Mouse (Mus musculus): ENCODE measurements at regions not wholly inside any gene's neighbourhood (a gene's known extent, or its start where the extent isn't known, plus 50 kb on each side); places are given as distances from the start of the nearest gene placed in this dataset.

GRCm38 (mm10) chr10:119146342-119146741 is 93.5 kb downstream of the Cand1 start:
- H3K27ac ChIP-seq (ENCODE audit: low read depth) = no peak overlapping the region
- no peak for ATAC-seq

GRCm38 (mm10) chr10:119142866-119143265 is 97.0 kb downstream of the Cand1 start:
- no peak for ATAC-seq

More at GRCm38 (mm10) chr10:119146342-119146741, 93.5 kb downstream of the Cand1 start:
- no peak for DNase-seq
- TF ChIP-seq EP300 (IDR thresholded peaks at IDR 0.05; ENCODE audit: low read depth) (no peak), CTCF (IDR thresholded peaks at IDR 0.05; ENCODE audit: low read depth) (no peak)
- no peaks in the 10 kb centered on the region for H3K4me1 ChIP-seq (ENCODE audit: insufficient read depth)
- no peaks in the 10 kb centered on the region for H3K36me3 ChIP-seq (replicated peaks; ENCODE audit: insufficient read depth, low read length)
- no peak overlapping the region for H3K4me3 ChIP-seq (ENCODE audit: low read depth, low read length)
- no peak overlapping the region for H3K9ac ChIP-seq (replicated peaks)
- H3K4me2 ChIP-seq (ENCODE audit: low read depth, low read length) = no peak overlapping the region
- no peaks in the 10 kb centered on the region for H3K9me3 ChIP-seq (ENCODE audit: low read length)
- 72% methylated on average over 6 of the region's 6 CpGs for WGBS (ENCODE audit: insufficient replicate concordance)
- no peaks in the 10 kb centered on the region for H3K27me3 ChIP-seq (ENCODE audit: insufficient read depth, low read length)

GRCm38 (mm10) chr10:119142307-119142706 is 97.5 kb downstream of the Cand1 start:
- H3K4me2 ChIP-seq (ENCODE audit: low read depth, low read length) = no peak overlapping the region
- no peaks in the 10 kb centered on the region for H3K27me3 ChIP-seq (ENCODE audit: insufficient read depth, low read length)
- no peak overlapping the region for H3K4me3 ChIP-seq (ENCODE audit: low read depth, low read length)
- H3K27ac ChIP-seq (ENCODE audit: low read depth) = no peak overlapping the region
- no peak overlapping the region for H3K9ac ChIP-seq (replicated peaks)
- no peaks in the 10 kb centered on the region for H3K9me3 ChIP-seq (ENCODE audit: low read length)
- TF ChIP-seq CTCF (IDR thresholded peaks at IDR 0.05; ENCODE audit: low read depth) = no peak
- no peak for TF ChIP-seq EP300 (IDR thresholded peaks at IDR 0.05; ENCODE audit: low read depth)
- no peaks in the 10 kb centered on the region for H3K36me3 ChIP-seq (replicated peaks; ENCODE audit: insufficient read depth, low read length)
- H3K4me1 ChIP-seq (ENCODE audit: insufficient read depth) = no peaks in the 10 kb centered on the region
- WGBS (ENCODE audit: insufficient replicate concordance) = 65% methylated on average over 5 of the region's 5 CpGs
- DNase-seq = no peak
- no peak for ATAC-seq

More at GRCm38 (mm10) chr10:119142866-119143265, 97.0 kb downstream of the Cand1 start:
- H3K36me3 ChIP-seq (replicated peaks; ENCODE audit: insufficient read depth, low read length) = no peaks in the 10 kb centered on the region
- 86% methylated on average over 6 of the region's 6 CpGs for WGBS (ENCODE audit: insufficient replicate concordance)
- H3K4me3 ChIP-seq (ENCODE audit: low read depth, low read length) = no peak overlapping the region
- no peak for TF ChIP-seq CTCF (IDR thresholded peaks at IDR 0.05; ENCODE audit: low read depth)
- TF ChIP-seq EP300 (IDR thresholded peaks at IDR 0.05; ENCODE audit: low read depth) = no peak
- H3K9ac ChIP-seq (replicated peaks) = no peak overlapping the region
- no peak overlapping the region for H3K27ac ChIP-seq (ENCODE audit: low read depth)
- no peaks in the 10 kb centered on the region for H3K9me3 ChIP-seq (ENCODE audit: low read length)
- no peaks in the 10 kb centered on the region for H3K4me1 ChIP-seq (ENCODE audit: insufficient read depth)
- no peak overlapping the region for H3K4me2 ChIP-seq (ENCODE audit: low read depth, low read length)
- no peaks in the 10 kb centered on the region for H3K27me3 ChIP-seq (ENCODE audit: insufficient read depth, low read length)
- DNase-seq = no peak

- DNase-seq (no peak), ATAC-seq (no peak)
- no peaks in the 10 kb centered on the region for H3K27me3 ChIP-seq (ENCODE audit: insufficient read depth, low read length)
- WGBS (ENCODE audit: insufficient replicate concordance) = 66% methylated on average over 6 of the region's 6 CpGs
- TF ChIP-seq EP300 (IDR thresholded peaks at IDR 0.05; ENCODE audit: low read depth) = no peak
- no peak for TF ChIP-seq CTCF (IDR thresholded peaks at IDR 0.05; ENCODE audit: low read depth)
- no peak overlapping the region for H3K9ac ChIP-seq (replicated peaks)
- no peak overlapping the region for H3K4me2 ChIP-seq (ENCODE audit: low read depth, low read length)
- H3K4me1 ChIP-seq (ENCODE audit: insufficient read depth) = no peaks in the 10 kb centered on the region
- no peaks in the 10 kb centered on the region for H3K9me3 ChIP-seq (ENCODE audit: low read length)
- no peak overlapping the region for H3K4me3 ChIP-seq (ENCODE audit: low read depth, low read length)
- H3K27ac ChIP-seq (ENCODE audit: low read depth) = no peak overlapping the region
- H3K36me3 ChIP-seq (replicated peaks; ENCODE audit: insufficient read depth, low read length) = no peaks in the 10 kb centered on the region
Measured at GRCm38 (mm10) chr10:119138237-119138636, 101.6 kb downstream of the Cand1 start.

- Histone ChIP-seq H3K36me3 (replicated peaks; ENCODE audit: insufficient read depth, low read length) (no peaks in the 10 kb centered on the region), H3K4me3 (ENCODE audit: low read depth, low read length) (no peak overlapping the region), H3K27me3 (ENCODE audit: insufficient read depth, low read length) (no peaks in the 10 kb centered on the region), H3K9ac (replicated peaks) (no peak overlapping the region), H3K9me3 (ENCODE audit: low read length) (no peaks in the 10 kb centered on the region), H3K27ac (ENCODE audit: low read depth) (no peak overlapping the region), H3K4me2 (ENCODE audit: low read depth, low read length) (no peak overlapping the region), H3K4me1 (ENCODE audit: insufficient read depth) (no peaks in the 10 kb centered on the region)
- ATAC-seq (no peak), DNase-seq (no peak)
- no peak for TF ChIP-seq CTCF (IDR thresholded peaks at IDR 0.05; ENCODE audit: low read depth)
- TF ChIP-seq EP300 (IDR thresholded peaks at IDR 0.05; ENCODE audit: low read depth) = no peak
- WGBS (ENCODE audit: insufficient replicate concordance) = 49% methylated on average over 11 of the region's 11 CpGs
Measured at GRCm38 (mm10) chr10:119135489-119135924, 104.3 kb downstream of the Cand1 start.

- 53% methylated on average over 10 of the region's 10 CpGs for WGBS (ENCODE audit: insufficient replicate concordance)
- no peak for TF ChIP-seq EP300 (IDR thresholded peaks at IDR 0.05; ENCODE audit: low read depth)
- H3K9ac ChIP-seq (replicated peaks) = no peak overlapping the region
- H3K4me2 ChIP-seq (ENCODE audit: low read depth, low read length) = no peak overlapping the region
- ATAC-seq (no peak), DNase-seq (no peak)
- H3K36me3 ChIP-seq (replicated peaks; ENCODE audit: insufficient read depth, low read length) = no peaks in the 10 kb centered on the region
- no peaks in the 10 kb centered on the region for H3K4me1 ChIP-seq (ENCODE audit: insufficient read depth)
- H3K9me3 ChIP-seq (ENCODE audit: low read length) = no peaks in the 10 kb centered on the region
- no peak overlapping the region for H3K4me3 ChIP-seq (ENCODE audit: low read depth, low read length)
- no peak overlapping the region for H3K27ac ChIP-seq (ENCODE audit: low read depth)
- no peaks in the 10 kb centered on the region for H3K27me3 ChIP-seq (ENCODE audit: insufficient read depth, low read length)
Measured at GRCm38 (mm10) chr10:119134797-119135488, 104.9 kb downstream of the Cand1 start.

Measured in liver, postnatal 0 days (tissue).